Comparison of ENCODE assay signal across 24 mouse cellular contexts in genomic region chr1:179197156-179197555, GRCm38 (mm10).
DNase-seq lines count a peak whose midpoint lies in the region; ATAC-seq lines count a peak whose summit lies in the region.
"Had no signal": no experiment of that assay in that cellular context is flagged by ENCODE, and none has a peak within 500 bp of the region (broad histone marks: within the 10 kb centered on the region; RNA-seq: fewer than 3 reads in every experiment).

No protein-coding gene starts in this region.

- DNase-seq in kidney, postnatal 36 days, result no peak
- DNase-seq in ES-CJ7 (ENCODE audit: low read depth, low spot score), result peak; percentile 37
- DNase-seq in R1 (ENCODE audit: low read depth, low spot score), result peak; percentile 21
- no peak for DNase-seq in embryonic facial prominence, embryonic 14.5 days (ENCODE audit: low spot score)
- no peak for DNase-seq in Muller cell, postnatal 12 days (ENCODE audit: inconsistent ontology term)
- no peak for DNase-seq in urinary bladder, postnatal 36 days (ENCODE audit: low spot score in 2 of 2)
- DNase-seq: cerebellum, adult 11-12 months; cerebellum, postnatal 10 days; gastrocnemius, postnatal 10 days; layer of hippocampus, postnatal 36 days; left cerebral cortex, postnatal 4 days; liver, postnatal 0 days; lung, postnatal 4 days; midbrain, embryonic 14.5 days; retina, postnatal 1 day; right cerebral cortex, postnatal 14 days had no signal

- H3K4me1 ChIP-seq in kidney, embryonic 15.5 days, result peaks cover 26% of the 10 kb centered on the region
- peaks cover 23% of the 10 kb centered on the region for H3K4me1 ChIP-seq in embryonic facial prominence, embryonic 14.5 days (ENCODE audit: control insufficient read depth, insufficient read depth, low read length)

- H3K27ac ChIP-seq in kidney, embryonic 15.5 days, result peak overlapping the region; percentile 84
- peak overlapping the region; percentile 84 for H3K27ac ChIP-seq in embryonic facial prominence, embryonic 14.5 days (replicated peaks; ENCODE audit: low read depth, low read length)
- H3K27ac ChIP-seq: hindbrain, embryonic 14.5 days had no signal

- H3K9ac ChIP-seq in kidney, embryonic 15.5 days, result no peak overlapping the region
- no peak overlapping the region for H3K9ac ChIP-seq in embryonic facial prominence, embryonic 14.5 days (ENCODE audit: low read depth, low read length)
- H3K9ac ChIP-seq: heart, embryonic 12.5 days; hindbrain, embryonic 14.5 days; liver, postnatal 0 days had no signal

- H3K9me3 ChIP-seq in kidney, embryonic 15.5 days (replicated peaks), result no peaks in the 10 kb centered on the region
- H3K9me3 ChIP-seq in embryonic facial prominence, embryonic 14.5 days (ENCODE audit: control insufficient read depth, low read length), result no peaks in the 10 kb centered on the region
- H3K9me3 ChIP-seq: heart, embryonic 12.5 days had no signal

- ATAC-seq in kidney, embryonic 15.5 days (replicated peaks; ENCODE audit: low FRiP score), result peak; percentile 75
- no peak for ATAC-seq in embryonic facial prominence, embryonic 14.5 days (ENCODE audit: low read depth)
- no peak for ATAC-seq in cerebellum, adult (ENCODE audit: insufficient number of reproducible peaks, low FRiP score, low TSS enrichment)
- ATAC-seq: CD4-positive, CD25-positive, alpha-beta regulatory T cell, adult 4 months; forebrain, embryonic 16.5 days; intestine, postnatal 0 days; liver, postnatal 0 days had no signal

- 0 out of 2 replicates have a peak overlapping the region, but pooled peaks have one; percentile 7 for H3K4me2 ChIP-seq in kidney, embryonic 15.5 days
- no peak overlapping the region for H3K4me2 ChIP-seq in embryonic facial prominence, embryonic 14.5 days (ENCODE audit: low read depth, low read length)
- H3K4me2 ChIP-seq: heart, embryonic 12.5 days; hindbrain, embryonic 14.5 days had no signal

- no peaks in the 10 kb centered on the region for H3K36me3 ChIP-seq in kidney, embryonic 15.5 days
- no peaks in the 10 kb centered on the region for H3K36me3 ChIP-seq in embryonic facial prominence, embryonic 14.5 days (ENCODE audit: control insufficient read depth, insufficient read depth, low read length)
- H3K36me3 ChIP-seq: heart, embryonic 12.5 days had no signal

- no peaks in the 10 kb centered on the region for H3K27me3 ChIP-seq in kidney, embryonic 15.5 days
- H3K27me3 ChIP-seq in embryonic facial prominence, embryonic 14.5 days (replicated peaks; ENCODE audit: control insufficient read depth, insufficient read depth, low read length), result no peaks in the 10 kb centered on the region
- H3K27me3 ChIP-seq: heart, embryonic 12.5 days had no signal

- H3K4me3 ChIP-seq in kidney, embryonic 15.5 days (replicated peaks), result no peak overlapping the region
- H3K4me3 ChIP-seq in embryonic facial prominence, embryonic 14.5 days (ENCODE audit: low read depth, low read length), result no peak overlapping the region
- H3K4me3 ChIP-seq: erythroblast, embryonic 14.5 days; heart, embryonic 12.5 days had no signal

- 21% methylated on average over 4 of the region's 4 CpGs for WGBS in kidney, embryonic 15.5 days
- 81% methylated on average over 4 of the region's 4 CpGs for WGBS in embryonic facial prominence, embryonic 14.5 days

Comparison
In these comparisons a context has a peak if more than half of its experiments do, and no peak if none do; other contexts are left out.
1. DNase-seq: peak in ES-CJ7 (single experiment) and R1 (single experiment); none in kidney, postnatal 36 days (0 of 2), embryonic facial prominence, embryonic 14.5 days (single experiment), Muller cell, postnatal 12 days (single experiment) and urinary bladder, postnatal 36 days (0 of 2).